Comparison of ENCODE assay signal across 11 mouse cellular contexts in genomic region chr19:16160759-16161158, GRCm38 (mm10). TPM values are rescaled to one million over a fixed set of nuclear protein-coding genes. Genes with fewer than 3 reads are reported as not detected.
DNase-seq lines count a peak whose midpoint lies in the region; ATAC-seq and TF ChIP-seq lines count a peak whose summit lies in the region.
"Had no signal": no experiment of that assay in that cellular context is flagged by ENCODE, and none has a peak within 500 bp of the region (broad histone marks: within the 10 kb centered on the region; RNA-seq: fewer than 3 reads in every experiment).

No protein-coding gene starts in this region.

- H3K36me3 ChIP-seq in hindbrain, embryonic 14.5 days (replicated peaks; ENCODE audit: control insufficient read depth, insufficient read depth) = no peaks in the 10 kb centered on the region
- H3K36me3 ChIP-seq in hindbrain, embryonic 11.5 days (ENCODE audit: control insufficient read depth, insufficient read depth, low read length) = no peaks in the 10 kb centered on the region
- no peaks in the 10 kb centered on the region; the same call in 1 of the 2 replicates for H3K36me3 ChIP-seq in intestine, embryonic 16.5 days (ENCODE audit: control insufficient read depth, insufficient read depth, low read length)
- H3K36me3 ChIP-seq: limb, embryonic 15.5 days had no signal

- H3K4me1 ChIP-seq in hindbrain, embryonic 14.5 days (replicated peaks; ENCODE audit: control insufficient read depth, insufficient read depth, low read length) = peaks cover 7% of the 10 kb centered on the region; the same call in 1 of the 2 replicates
- H3K4me1 ChIP-seq in hindbrain, embryonic 11.5 days (replicated peaks; ENCODE audit: control insufficient read depth, insufficient read depth, low read length) = no peaks in the 10 kb centered on the region
- H3K4me1 ChIP-seq in intestine, embryonic 16.5 days (ENCODE audit: control insufficient read depth, insufficient read depth, low read length) = peaks cover 9% of the 10 kb centered on the region

- no peak overlapping the region for H3K4me3 ChIP-seq in hindbrain, embryonic 14.5 days (replicated peaks; ENCODE audit: low read length)
- H3K4me3 ChIP-seq in hindbrain, embryonic 11.5 days (ENCODE audit: low read depth, low read length) = no peak overlapping the region
- no peak overlapping the region for H3K4me3 ChIP-seq in gastrocnemius, adult 2 months
- no peak overlapping the region for H3K4me3 ChIP-seq in intestine, embryonic 16.5 days (ENCODE audit: low read length)
- H3K4me3 ChIP-seq: limb, embryonic 15.5 days had no signal

- no peak overlapping the region for H3K9ac ChIP-seq in hindbrain, embryonic 14.5 days
- no peak overlapping the region for H3K9ac ChIP-seq in hindbrain, embryonic 11.5 days (ENCODE audit: low read depth, low read length)
- H3K9ac ChIP-seq in intestine, embryonic 16.5 days (ENCODE audit: low read depth, low read length) = no peak overlapping the region
- H3K9ac ChIP-seq: limb, embryonic 15.5 days had no signal

- WGBS in hindbrain, embryonic 14.5 days = 54% methylated on average over 2 of the region's 2 CpGs
- WGBS in hindbrain, embryonic 11.5 days = 83% methylated on average over 2 of the region's 2 CpGs
- 63% methylated on average over 2 of the region's 2 CpGs for WGBS in intestine, embryonic 16.5 days

- H3K4me2 ChIP-seq in hindbrain, embryonic 14.5 days (replicated peaks) = no peak overlapping the region
- no peak overlapping the region for H3K4me2 ChIP-seq in hindbrain, embryonic 11.5 days (replicated peaks; ENCODE audit: low read depth, low read length)
- H3K4me2 ChIP-seq in intestine, embryonic 16.5 days (ENCODE audit: low read depth, low read length) = no peak overlapping the region
- H3K4me2 ChIP-seq: limb, embryonic 15.5 days had no signal

- DNase-seq in hindbrain, embryonic 14.5 days (ENCODE audit: low spot score) = no peak
- no peak for DNase-seq in hindbrain, embryonic 11.5 days (ENCODE audit: low spot score)
- DNase-seq in NIH3T3 (ENCODE audit: low read depth) = peak; percentile 32
- peak; percentile 69 for DNase-seq in gastrocnemius, adult 2 months
- DNase-seq in spleen, postnatal 14 days (ENCODE audit: low spot score in 2 of 2) = no peak
- DNase-seq in thymus, postnatal 4 days = no peak
- DNase-seq: adrenal gland, postnatal 14 days; right cerebral cortex, postnatal 4 days; thymus, postnatal 36 days had no signal

- TF ChIP-seq CTCF in gastrocnemius, adult 2 months (IDR thresholded peaks at IDR 0.05) = no peak

- ATAC-seq in hindbrain, embryonic 14.5 days (ENCODE audit: low FRiP score) = peak; percentile 29; the same call in 1 of the 2 replicates
- no peak; the same call in 1 of the 2 replicates for ATAC-seq in hindbrain, embryonic 11.5 days (ENCODE audit: low FRiP score)
- peak; percentile 36; the same call in 1 of the 2 replicates for ATAC-seq in intestine, embryonic 16.5 days

- intact Hi-C loops in gastrocnemius, adult 2 months (cut with DNase I) = no loop called here

- H3K27ac ChIP-seq in hindbrain, embryonic 14.5 days = no peak overlapping the region
- H3K27ac ChIP-seq in hindbrain, embryonic 11.5 days (ENCODE audit: low read depth, low read length) = no peak overlapping the region
- peak overlapping the region; percentile 48 for H3K27ac ChIP-seq in gastrocnemius, adult 2 months
- H3K27ac ChIP-seq in intestine, embryonic 16.5 days (ENCODE audit: low read length) = peak overlapping the region; percentile 59
- H3K27ac ChIP-seq: limb, embryonic 15.5 days had no signal

- no peaks in the 10 kb centered on the region for H3K9me3 ChIP-seq in hindbrain, embryonic 14.5 days (ENCODE audit: control insufficient read depth, low read length)
- H3K9me3 ChIP-seq in hindbrain, embryonic 11.5 days (ENCODE audit: control insufficient read depth, low read length) = no peaks in the 10 kb centered on the region
- no peaks in the 10 kb centered on the region for H3K9me3 ChIP-seq in intestine, embryonic 16.5 days (ENCODE audit: control insufficient read depth, low read length)
- H3K9me3 ChIP-seq: limb, embryonic 15.5 days had no signal

- no peaks in the 10 kb centered on the region for H3K27me3 ChIP-seq in hindbrain, embryonic 14.5 days (ENCODE audit: control insufficient read depth, insufficient read depth, low read length)
- no peaks in the 10 kb centered on the region for H3K27me3 ChIP-seq in hindbrain, embryonic 11.5 days (ENCODE audit: control insufficient read depth, insufficient read depth, low read length)
- H3K27me3 ChIP-seq in intestine, embryonic 16.5 days (replicated peaks; ENCODE audit: control insufficient read depth, insufficient read depth, low read length) = no peaks in the 10 kb centered on the region
- H3K27me3 ChIP-seq: limb, embryonic 15.5 days had no signal

RNA-seq across cellular contexts. Expression of gene Gnaq, which starts 28.1 kb away (rescaled TPM):
- polyA plus RNA-seq in hindbrain, embryonic 14.5 days (2014; fragmentation: Nextera tagmentation; extraction: Ambion mirVana) = 48.4 and 53.0 TPM in 2 replicates
- polyA plus RNA-seq in hindbrain, embryonic 11.5 days (2014; fragmentation: Nextera tagmentation; extraction: Ambion mirVana) = 23.2 and 25.4 TPM in 2 replicates
- total RNA-seq in gastrocnemius, adult 2 months (2021) = 10 to 100 TPM; 12.2 to 15.7 TPM
- polyA plus RNA-seq in intestine, embryonic 16.5 days (2015; fragmentation: Nextera tagmentation; extraction: Ambion mirVana) = 26.2 and 26.7 TPM in 2 replicates

Comparison
In these comparisons a context has a peak if more than half of its experiments do, and no peak if none do; other contexts are left out.
1. DNase-seq: peak in NIH3T3 (single experiment) and gastrocnemius, adult 2 months (single experiment); none in hindbrain, embryonic 14.5 days (single experiment), hindbrain, embryonic 11.5 days (single experiment), spleen, postnatal 14 days (0 of 2) and thymus, postnatal 4 days (single experiment).
2. H3K27ac ChIP-seq: peak in gastrocnemius, adult 2 months (single experiment) and intestine, embryonic 16.5 days (single experiment); none in hindbrain, embryonic 14.5 days (single experiment) and hindbrain, embryonic 11.5 days (single experiment).